Mouse (Mus musculus): ENCODE results near the gene Pate4. TPM values are rescaled to one million over a fixed set of nuclear protein-coding genes. Genes with fewer than 3 reads are reported as not detected.

Pate4 gene
- total and polyA plus RNA-seq, 3 experiments = not detected

Other genes starting within 250 kb of the Pate4 start
- gene Cdon, start 190.8 kb downstream of the Pate4 start, total RNA-seq (2012; rRNA removed) = 0.69 and 1.0 TPM in 2 replicates
- gene Cdon, start 190.8 kb downstream of the Pate4 start, polyA plus RNA-seq (2012; ENCODE audit: insufficient read depth in 1 of 2, insufficient read length in 2 of 2, low read depth in 1 of 2, low replicate concordance in 2 of 2, missing spikeins in 1 of 2) = 1 to 10 TPM in 1 of 2 experiments, not detected in 1; 1.5 TPM
- gene Gm1113, start 93.7 kb downstream of the Pate4 start, total RNA-seq (2012; rRNA removed) = not detected in 2 replicates
- not detected for gene Gm1113, start 93.7 kb downstream of the Pate4 start, polyA plus RNA-seq (2012; ENCODE audit: insufficient read depth in 1 of 2, insufficient read length in 2 of 2, low read depth in 1 of 2, low replicate concordance in 2 of 2, missing spikeins in 1 of 2)
- 0.33 and 0.35 TPM in 2 replicates for gene Ddx25, start 53.4 kb downstream of the Pate4 start, total RNA-seq (2012; rRNA removed)
- gene Ddx25, start 53.4 kb downstream of the Pate4 start, polyA plus RNA-seq (2012; ENCODE audit: insufficient read depth in 1 of 2, insufficient read length in 2 of 2, low read depth in 1 of 2, low replicate concordance in 2 of 2, missing spikeins in 1 of 2) = under 1 TPM in 1 of 2 experiments, not detected in 1; 0.35 TPM
- 20.0 and 23.8 TPM in 2 replicates for gene Pus3, start 53.3 kb downstream of the Pate4 start, total RNA-seq (2012; rRNA removed)
- 10 to 100 TPM in 1 of 2 experiments, not detected in 1; 15.8 TPM for gene Pus3, start 53.3 kb downstream of the Pate4 start, polyA plus RNA-seq (2012; ENCODE audit: insufficient read depth in 1 of 2, insufficient read length in 2 of 2, low read depth in 1 of 2, low replicate concordance in 2 of 2, missing spikeins in 1 of 2)
- gene Pate2, start 41.7 kb downstream of the Pate4 start, total RNA-seq (2012; rRNA removed) = 0.16 and 0.23 TPM in 2 replicates
- under 1 TPM in 1 of 2 experiments, not detected in 1; 0.29 TPM for gene Pate2, start 41.7 kb downstream of the Pate4 start, polyA plus RNA-seq (2012; ENCODE audit: insufficient read depth in 1 of 2, insufficient read length in 2 of 2, low read depth in 1 of 2, low replicate concordance in 2 of 2, missing spikeins in 1 of 2)
- 10.6 and 13.6 TPM in 2 replicates for gene Hyls1, start 41.5 kb downstream of the Pate4 start, total RNA-seq (2012; rRNA removed)
- 10 to 100 TPM in 1 of 2 experiments, not detected in 1; 10.5 TPM for gene Hyls1, start 41.5 kb downstream of the Pate4 start, polyA plus RNA-seq (2012; ENCODE audit: insufficient read depth in 1 of 2, insufficient read length in 2 of 2, low read depth in 1 of 2, low replicate concordance in 2 of 2, missing spikeins in 1 of 2)
- gene Pate3, start 36.3 kb upstream of the Pate4 start, total RNA-seq (2012; rRNA removed) = not detected in 2 replicates
- not detected for gene Pate3, start 36.3 kb upstream of the Pate4 start, polyA plus RNA-seq (2012; ENCODE audit: insufficient read depth in 1 of 2, insufficient read length in 2 of 2, low read depth in 1 of 2, low replicate concordance in 2 of 2, missing spikeins in 1 of 2)
- not detected in 2 replicates for gene Pate1, start 75.4 kb upstream of the Pate4 start, total RNA-seq (2012; rRNA removed)
- gene Pate1, start 75.4 kb upstream of the Pate4 start, polyA plus RNA-seq (2012; ENCODE audit: insufficient read depth in 1 of 2, insufficient read length in 2 of 2, low read depth in 1 of 2, low replicate concordance in 2 of 2, missing spikeins in 1 of 2) = not detected
- not detected in 2 replicates for gene Gm17677, start 129.1 kb upstream of the Pate4 start, total RNA-seq (2012; rRNA removed)
- not detected for gene Gm17677, start 129.1 kb upstream of the Pate4 start, polyA plus RNA-seq (2012; ENCODE audit: insufficient read depth in 1 of 2, insufficient read length in 2 of 2, low read depth in 1 of 2, low replicate concordance in 2 of 2, missing spikeins in 1 of 2)
- not detected in 2 replicates for gene Gm17727, start 166.2 kb upstream of the Pate4 start, total RNA-seq (2012; rRNA removed)
- gene Gm17727, start 166.2 kb upstream of the Pate4 start, polyA plus RNA-seq (2012; ENCODE audit: insufficient read depth in 1 of 2, insufficient read length in 2 of 2, low read depth in 1 of 2, low replicate concordance in 2 of 2, missing spikeins in 1 of 2) = not detected
- gene Gm27235, start 178.2 kb upstream of the Pate4 start, total RNA-seq (2012; rRNA removed) = not detected in 2 replicates
- gene Gm27235, start 178.2 kb upstream of the Pate4 start, polyA plus RNA-seq (2012; ENCODE audit: insufficient read depth in 1 of 2, insufficient read length in 2 of 2, low read depth in 1 of 2, low replicate concordance in 2 of 2, missing spikeins in 1 of 2) = not detected
- gene D730048I06Rik, start 178.2 kb upstream of the Pate4 start, total RNA-seq (2012; rRNA removed) = not detected in 2 replicates
- not detected for gene D730048I06Rik, start 178.2 kb upstream of the Pate4 start, polyA plus RNA-seq (2012; ENCODE audit: insufficient read depth in 1 of 2, insufficient read length in 2 of 2, low read depth in 1 of 2, low replicate concordance in 2 of 2, missing spikeins in 1 of 2)
- gene 9230110F15Rik, start 232.2 kb upstream of the Pate4 start, total RNA-seq (2012; rRNA removed) = not detected in 2 replicates
- gene 9230110F15Rik, start 232.2 kb upstream of the Pate4 start, polyA plus RNA-seq (2012; ENCODE audit: insufficient read depth in 1 of 2, insufficient read length in 2 of 2, low read depth in 1 of 2, low replicate concordance in 2 of 2, missing spikeins in 1 of 2) = not detected